Mouse (Mus musculus): Measurements from ENCODE around the gene Zmynd8. TPM values are rescaled to one million over a fixed set of nuclear protein-coding genes. Genes with fewer than 3 reads are reported as not detected.

Zmynd8 gene
- polyA plus RNA-seq, 1 experiment = 35.3 TPM

- DNase-seq (ENCODE audit: low spot score) = no peak
Measured at GRCm38 (mm10) chr2:165833468-165833867, 65.3 kb downstream of the Zmynd8 start.

- DNase-seq (ENCODE audit: low spot score) = no peak
Measured at GRCm38 (mm10) chr2:165832720-165833119, 66.1 kb downstream of the Zmynd8 start.

DNA sequence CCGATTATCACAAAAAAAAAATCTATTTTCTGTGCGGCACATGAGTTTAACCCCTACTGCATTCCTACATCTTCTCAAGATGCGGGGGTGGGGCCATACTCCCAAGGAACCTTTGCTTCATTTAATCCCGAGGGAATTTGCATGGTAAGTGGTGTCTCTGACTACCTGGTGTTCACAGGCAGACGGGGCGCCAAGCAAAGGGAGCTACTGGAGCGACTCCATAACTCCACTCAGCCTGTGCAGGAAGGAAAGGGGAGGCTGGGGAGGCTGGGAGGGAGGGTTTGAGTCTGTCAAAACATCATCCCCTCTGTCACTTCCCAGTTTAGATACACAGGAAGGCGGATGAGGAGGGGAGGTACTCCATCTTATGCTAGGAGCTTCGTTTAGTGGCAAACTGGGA, 66.5 kb downstream of the Zmynd8 start:
- no peak for DNase-seq (ENCODE audit: low spot score)

GRCm38 (mm10) chr2:165831637-165832289, 67.1 kb downstream of the Zmynd8 start:
- DNase-seq (ENCODE audit: low spot score) = no peak

GRCm38 (mm10) chr2:165828770-165829169, 70.0 kb downstream of the Zmynd8 start:
- no peak for DNase-seq (ENCODE audit: low spot score)

GRCm38 (mm10) chr2:165825964-165826712, 72.7 kb downstream of the Zmynd8 start:
- peak; percentile 51 for DNase-seq (ENCODE audit: low spot score)

- no peak for DNase-seq (ENCODE audit: low spot score)
Measured at GRCm38 (mm10) chr2:165825261-165825900, 73.4 kb downstream of the Zmynd8 start.

DNA sequence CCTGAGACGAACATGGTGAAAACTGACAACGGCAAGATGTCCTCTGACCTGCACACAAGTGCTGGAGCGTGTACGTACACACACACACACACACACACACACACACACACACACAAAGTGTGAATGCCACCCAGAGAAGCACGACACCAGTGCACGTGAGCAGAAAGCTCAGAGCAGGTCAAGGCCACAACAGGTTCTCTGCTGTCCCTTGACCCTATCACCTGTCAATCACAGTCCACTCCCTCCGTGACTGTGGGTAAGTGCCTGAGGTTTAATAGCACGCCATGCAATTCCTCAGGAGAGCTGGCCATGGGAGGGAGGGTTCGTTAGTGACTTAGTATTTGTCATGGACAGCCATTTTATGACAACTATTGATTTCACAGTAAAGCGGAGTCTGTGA, 74.0 kb downstream of the Zmynd8 start:
- DNase-seq (ENCODE audit: low spot score) = no peak

- no peak for DNase-seq (ENCODE audit: low spot score)
Measured at GRCm38 (mm10) chr2:165822478-165822877, 76.3 kb downstream of the Zmynd8 start.

GRCm38 (mm10) chr2:165821671-165822070, 77.1 kb downstream of the Zmynd8 start:
- DNase-seq (ENCODE audit: low spot score) = no peak

GRCm38 (mm10) chr2:165820504-165821095, 78.2 kb downstream of the Zmynd8 start:
- DNase-seq (ENCODE audit: low spot score) = no peak

DNA sequence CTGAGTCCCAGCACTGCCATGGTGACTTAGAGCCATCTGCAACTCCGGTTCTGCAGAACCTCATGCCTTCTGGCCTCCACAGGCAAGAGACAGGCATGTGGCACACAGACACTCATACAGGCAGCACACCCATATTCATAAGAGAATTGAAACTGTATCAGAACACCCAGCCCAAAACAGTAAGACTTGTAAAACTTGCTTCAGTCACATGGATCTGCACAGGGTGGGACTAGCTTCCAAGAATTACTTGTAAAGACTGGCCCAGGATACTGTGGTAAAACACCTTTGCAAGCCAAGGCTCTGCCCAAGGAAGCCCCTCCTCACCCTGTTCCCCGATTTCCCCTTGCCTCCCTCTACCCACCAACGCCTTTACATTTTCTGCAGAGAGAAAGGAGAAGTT, 78.7 kb downstream of the Zmynd8 start:
- no peak for DNase-seq (ENCODE audit: low spot score)

GRCm38 (mm10) chr2:165818985-165819948, 79.5 kb downstream of the Zmynd8 start:
- DNase-seq (ENCODE audit: low spot score) = no peak

- DNase-seq (ENCODE audit: low spot score) = no peak
Measured at GRCm38 (mm10) chr2:165818570-165818969, 80.2 kb downstream of the Zmynd8 start.

GRCm38 (mm10) chr2:165817437-165817836, 81.4 kb downstream of the Zmynd8 start:
- no peak for DNase-seq (ENCODE audit: low spot score)

DNA sequence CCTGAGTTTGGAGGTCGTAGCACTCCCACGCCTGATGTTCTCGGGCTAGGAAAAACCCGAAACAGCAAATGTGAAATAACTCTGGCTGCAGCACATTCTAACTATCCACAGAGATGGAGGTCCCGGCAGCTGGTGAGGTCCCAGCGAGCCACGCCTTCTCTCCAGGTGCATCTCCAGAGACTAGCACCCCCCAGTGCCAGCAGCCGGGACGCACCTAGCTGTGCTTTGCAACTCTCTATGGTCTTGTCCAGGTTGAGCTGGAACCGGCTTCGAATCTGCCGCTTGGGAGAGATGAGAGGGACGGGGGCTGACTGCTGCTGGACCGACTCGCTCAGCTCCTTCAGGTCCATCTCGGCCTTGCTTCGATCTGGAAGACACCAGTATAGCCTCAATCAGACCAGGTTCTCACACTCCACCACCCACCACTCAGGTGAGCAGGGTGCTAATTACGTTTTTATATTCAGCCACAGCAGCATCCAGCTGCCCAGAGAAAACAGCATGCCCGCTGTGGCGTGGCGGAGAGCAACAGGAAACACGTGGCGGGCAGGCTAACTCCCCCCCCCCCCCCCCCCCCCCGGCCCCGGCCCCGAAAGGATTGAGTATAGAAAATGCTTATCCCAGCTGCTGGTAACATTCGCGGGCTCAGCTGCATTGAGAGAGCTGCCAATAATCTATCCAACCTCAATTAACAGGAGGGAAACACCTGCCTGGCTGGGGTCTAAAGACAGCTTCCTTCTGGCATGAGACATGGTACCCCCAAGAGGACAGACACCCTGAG, 83.5 kb downstream of the Zmynd8 start:
- DNase-seq (ENCODE audit: low spot score) = no peak

GRCm38 (mm10) chr2:165812889-165813288, 85.9 kb downstream of the Zmynd8 start:
- no peak for DNase-seq (ENCODE audit: low spot score)

- no peak for DNase-seq (ENCODE audit: low spot score)
Measured at GRCm38 (mm10) chr2:165811536-165811935, 87.3 kb downstream of the Zmynd8 start.

GRCm38 (mm10) chr2:165809901-165810477, 88.8 kb downstream of the Zmynd8 start:
- DNase-seq (ENCODE audit: low spot score) = no peak

GRCm38 (mm10) chr2:165809091-165809490, 89.7 kb downstream of the Zmynd8 start:
- DNase-seq (ENCODE audit: low spot score) = no peak
